Mouse (Mus musculus) monocyte, adult 5-6 weeks (primary cell): ENCODE measurements around the gene Olfr1381. TPM values are rescaled to one million over a fixed set of nuclear protein-coding genes. Genes with fewer than 3 reads are reported as not detected.
"Not testable (repeated sequence)": the region's sequence is repeated elsewhere in the genome, so short reads cannot be mapped to it uniquely, and the experiment has no call there.

Source experiments
- ATAC-seq: fragments of 153-309, 156-312 bp; replicated peaks from 2 replicates; pipeline ENCODE4 v1.8.0; 2017; ENCODE audit warnings: mild to moderate bottlenecking; ENCODE audit not compliant: low TSS enrichment, insufficient number of reproducible peaks, severe bottlenecking, poor library complexity, low FRiP score
- total RNA-seq: library from RNA; stranded (forward); fragments of 200-1000, 200-491, 200-594 nt; gene quantifications from 3 replicates; pipeline ENCODE4 v1.2.3, GENCODE M21; 2017

The Olfr1381 gene
- total RNA-seq, result not detected in 3 replicates

GRCm38 (mm10) chr11:49543149-49543548 lies at the start of gene Olfr1381:
Gene Olfr1381 (plus strand): TSS chr11:49543449.
- ATAC-seq, result not testable (repeated sequence)

GRCm38 (mm10) chr11:49518086-49518485 lies 25.2 kb upstream of the Olfr1381 start:
- ATAC-seq, result no peak

- no peak for ATAC-seq
Observed at GRCm38 (mm10) chr11:49519348-49519747, 23.9 kb upstream of the Olfr1381 start, which contains the start of gene Olfr1383. Gene Olfr1383 (plus strand): TSS chr11:49519648.

DNA sequence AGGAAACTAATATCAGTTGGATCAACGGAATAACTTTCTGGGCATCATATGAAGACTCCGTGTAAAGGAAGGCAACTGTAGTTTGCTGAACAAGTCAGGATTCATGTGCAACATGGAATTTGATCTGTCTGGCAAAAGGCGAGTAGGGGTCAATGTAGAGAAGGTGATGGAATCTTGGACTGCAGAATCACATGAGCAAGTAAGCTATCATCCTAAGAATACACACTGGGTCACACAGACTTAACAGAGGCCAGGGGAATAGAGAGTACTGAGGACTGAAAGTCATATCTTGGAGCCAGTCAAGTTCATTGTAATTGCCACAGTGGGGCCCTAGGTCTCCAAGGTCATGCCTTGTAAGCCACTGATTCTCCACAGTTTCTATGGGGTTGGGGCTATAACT lies 15.3 kb upstream of the Olfr1381 start, which contains the start of gene Olfr1382:
Gene Olfr1382 (plus strand): TSS at position 301 of the 400 bp plus-strand sequence.
- no peak for ATAC-seq

DNA sequence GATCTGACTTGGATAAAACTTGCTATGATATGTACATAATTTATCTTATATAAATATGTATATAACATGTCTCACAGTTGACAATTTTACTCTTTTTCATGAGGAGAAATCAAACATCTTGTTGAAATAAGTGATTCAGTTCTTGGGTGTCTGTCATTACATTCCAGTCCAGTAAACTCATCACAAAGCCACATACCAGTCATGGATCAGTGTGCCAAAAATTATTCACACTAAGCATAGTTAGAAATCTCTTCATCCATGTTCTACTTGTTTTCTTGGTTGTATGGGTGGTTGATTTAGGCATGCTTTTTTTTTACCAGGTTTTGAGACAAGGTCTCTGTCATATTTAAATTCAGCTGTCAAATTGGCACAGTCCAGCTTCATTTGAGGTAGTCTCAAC lies 10.5 kb upstream of the Olfr1381 start:
- no peak for ATAC-seq

DNA sequence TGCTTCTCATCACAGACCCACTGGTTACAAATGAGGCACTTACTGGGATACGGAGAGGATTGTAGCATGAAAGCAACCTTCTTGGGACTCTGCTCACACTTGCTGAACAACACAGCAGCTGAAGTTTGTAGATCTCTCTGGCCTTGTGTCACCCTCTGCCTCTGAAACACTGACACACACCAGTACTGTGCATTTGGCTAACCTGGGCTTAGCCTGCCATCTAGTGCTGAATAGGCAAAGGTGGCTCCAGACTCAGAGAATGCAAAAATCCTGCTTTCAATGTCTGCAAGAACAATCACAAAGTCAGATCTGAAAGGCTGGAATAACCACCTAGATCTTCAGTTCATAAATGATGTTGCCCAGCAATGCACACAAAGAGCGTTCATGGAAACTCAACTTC lies 6.6 kb upstream of the Olfr1381 start:
- not testable (repeated sequence) for ATAC-seq

- ATAC-seq, result not testable (repeated sequence)
Observed at GRCm38 (mm10) chr11:49554033-49554432, 10.8 kb downstream of the Olfr1381 start.

DNA sequence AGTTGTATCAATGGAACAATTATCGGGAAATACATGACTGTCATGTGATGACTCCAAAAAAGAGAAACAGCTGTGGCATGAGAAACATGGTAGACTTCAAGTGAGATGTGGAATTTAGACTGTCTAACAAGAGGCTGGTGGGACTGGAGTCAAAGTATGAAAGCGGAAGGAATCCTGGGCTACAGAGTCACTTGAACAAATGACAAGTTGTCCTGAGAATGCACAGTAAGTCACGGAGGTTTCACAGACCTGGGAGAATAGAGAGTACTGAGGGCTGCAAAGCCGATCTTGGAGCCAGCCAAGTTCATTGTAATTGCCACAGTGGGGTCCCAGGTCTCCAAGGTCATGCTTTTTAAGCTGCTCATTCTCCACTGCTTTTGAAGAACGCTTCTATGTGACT lies 13.3 kb downstream of the Olfr1381 start, which contains the start of gene Olfr1380:
Gene Olfr1380 (plus strand): TSS at position 301 of the 400 bp plus-strand sequence.
- not testable (repeated sequence) for ATAC-seq

GRCm38 (mm10) chr11:49575054-49575453 lies 31.8 kb downstream of the Olfr1381 start:
- ATAC-seq, result not testable (repeated sequence)

DNA sequence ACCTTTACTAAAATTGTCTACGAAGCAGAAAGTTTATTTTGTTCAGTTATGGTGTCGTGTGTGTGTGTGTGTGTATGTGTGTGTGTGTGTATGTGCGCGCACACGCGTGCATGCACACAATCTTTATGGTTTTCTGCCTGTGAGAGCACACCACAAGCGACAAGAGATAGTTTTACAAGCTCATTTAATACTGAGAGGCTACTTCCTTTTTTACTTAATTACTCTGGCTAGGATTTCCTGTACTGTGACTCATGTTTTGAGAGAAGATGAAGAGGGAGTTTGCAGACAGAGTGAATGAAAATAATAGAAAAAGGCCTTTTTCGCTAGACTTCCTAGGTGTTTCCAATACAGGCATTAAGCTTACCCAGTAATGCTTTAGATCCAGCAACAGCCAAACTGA lies 37.2 kb downstream of the Olfr1381 start:
- not testable (repeated sequence) for ATAC-seq

- no peak for ATAC-seq
Observed at GRCm38 (mm10) chr11:49590213-49590612, 47.0 kb downstream of the Olfr1381 start.

GRCm38 (mm10) chr11:49597149-49597548 lies 53.9 kb downstream of the Olfr1381 start:
- ATAC-seq, result not testable (repeated sequence)

Other genes starting within 250 kb of the Olfr1381 start
- gene Olfr10, start 238.7 kb upstream of the Olfr1381 start, total RNA-seq, result not detected in 3 replicates
- not detected in 3 replicates for gene Olfr1391, start 220.7 kb upstream of the Olfr1381 start, total RNA-seq
- not detected in 3 replicates for gene Olfr1390, start 208.3 kb upstream of the Olfr1381 start, total RNA-seq
- gene Olfr1389, start 120.4 kb upstream of the Olfr1381 start, total RNA-seq, result not detected in 3 replicates
- 0.68 TPM in 1 of 3 replicates, not detected in the others for gene Olfr1388, start 106.8 kb upstream of the Olfr1381 start, total RNA-seq
- gene Olfr1387, start 88.1 kb upstream of the Olfr1381 start, total RNA-seq, result not detected in 3 replicates
- gene Olfr1386, start 78.4 kb upstream of the Olfr1381 start, total RNA-seq, result not detected in 3 replicates
- not detected in 3 replicates for gene Olfr1385, start 54.4 kb upstream of the Olfr1381 start, total RNA-seq
- not detected in 3 replicates for gene Olfr1384, start 36.7 kb upstream of the Olfr1381 start, total RNA-seq
- not detected in 3 replicates for gene Olfr1383, start 23.8 kb upstream of the Olfr1381 start, total RNA-seq
- gene Olfr1382, start 15.2 kb upstream of the Olfr1381 start, total RNA-seq, result 0.19 TPM in 1 of 3 replicates, not detected in the others
- 0.32 TPM in 1 of 3 replicates, not detected in the others for gene Olfr1380, start 13.4 kb downstream of the Olfr1381 start, total RNA-seq
- 0.48 TPM in 1 of 3 replicates, not detected in the others for gene Flt4, start 65.8 kb downstream of the Olfr1381 start, total RNA-seq
- gene Scgb3a1, start 120.2 kb downstream of the Olfr1381 start, total RNA-seq, result not detected in 3 replicates
- 46.7 to 79.0 TPM (median 53.2 TPM) in 3 replicates for gene Cnot6, start 169.3 kb downstream of the Olfr1381 start, total RNA-seq